Mouse (Mus musculus) gastrocnemius, postnatal 4 days (tissue): Measurements from ENCODE around the gene Bahcc1. TPM values are rescaled to one million over a fixed set of nuclear protein-coding genes. Genes with fewer than 3 reads are reported as not detected.

Experiments
- DNase-seq, 2 experiments: peaks; one replicate each; pipeline ENCODE4 v3.0.0; 2021 to 2022; ENCODE audit warnings: low spot score in 2 of 2, mixed read lengths in 2 of 2
- total RNA-seq, 2 experiments: library from RNA; stranded (reverse); gene quantifications; 2 replicates each; pipeline ENCODE4 v1.2.3; 2021

The Bahcc1 gene
- total RNA-seq, 2 experiments from 2014 or later, result 13.6 to 15.1 TPM

GRCm38 (mm10) chr11:120240941-120241890 is 8.5 kb downstream of the Bahcc1 start:
- DNase-seq, result no peak

GRCm38 (mm10) chr11:120241981-120242725 is 9.4 kb downstream of the Bahcc1 start:
- no peak for DNase-seq

GRCm38 (mm10) chr11:120242726-120243530 is 10.2 kb downstream of the Bahcc1 start:
- DNase-seq, result no peak

GRCm38 (mm10) chr11:120243531-120243820 is 10.7 kb downstream of the Bahcc1 start:
- no peak for DNase-seq

GRCm38 (mm10) chr11:120248160-120248793 is 15.5 kb downstream of the Bahcc1 start:
- DNase-seq, result no peak

GRCm38 (mm10) chr11:120248899-120249298 is 16.2 kb downstream of the Bahcc1 start:
- DNase-seq, result no peak

GRCm38 (mm10) chr11:120250991-120251949 is 18.5 kb downstream of the Bahcc1 start:
- DNase-seq, result no peak

GRCm38 (mm10) chr11:120251950-120252308 is 19.2 kb downstream of the Bahcc1 start:
- no peak for DNase-seq

GRCm38 (mm10) chr11:120252398-120252797 is 19.7 kb downstream of the Bahcc1 start:
- no peak for DNase-seq

- DNase-seq, result no peak
Observed at GRCm38 (mm10) chr11:120252843-120253645, 20.3 kb downstream of the Bahcc1 start.

GRCm38 (mm10) chr11:120253646-120254315 is 21.0 kb downstream of the Bahcc1 start:
- no peak for DNase-seq

- DNase-seq, result no peak
Observed at GRCm38 (mm10) chr11:120254420-120254819, 21.7 kb downstream of the Bahcc1 start.

- DNase-seq, result peak; percentile 70 to 83
Observed at GRCm38 (mm10) chr11:120255038-120255437, 22.3 kb downstream of the Bahcc1 start.

- DNase-seq, result no peak
Observed at GRCm38 (mm10) chr11:120255499-120255898, 22.8 kb downstream of the Bahcc1 start.

GRCm38 (mm10) chr11:120256108-120256507 is 23.4 kb downstream of the Bahcc1 start:
- DNase-seq, result no peak

- DNase-seq, result no peak
Observed at GRCm38 (mm10) chr11:120256543-120256942, 23.8 kb downstream of the Bahcc1 start.

GRCm38 (mm10) chr11:120256981-120257820 is 24.5 kb downstream of the Bahcc1 start:
- no peak for DNase-seq

GRCm38 (mm10) chr11:120257911-120258310 is 25.2 kb downstream of the Bahcc1 start:
- no peak for DNase-seq
